Mouse (Mus musculus) liver, embryonic 14.5 days (tissue): ENCODE measurements around the gene Lima1.

Source experiments
- CTCF ChIP-seq: IDR thresholded peaks from 2 replicates; pipeline ENCODE4 v1.5.1; 2016; ENCODE audit warnings: antibody characterized with exemption, low read depth, control low read depth
- EP300 ChIP-seq: IDR thresholded peaks from 2 replicates; pipeline ENCODE4 v1.6.1; 2016; ENCODE audit warnings: antibody characterized with exemption, low read depth

DNA sequence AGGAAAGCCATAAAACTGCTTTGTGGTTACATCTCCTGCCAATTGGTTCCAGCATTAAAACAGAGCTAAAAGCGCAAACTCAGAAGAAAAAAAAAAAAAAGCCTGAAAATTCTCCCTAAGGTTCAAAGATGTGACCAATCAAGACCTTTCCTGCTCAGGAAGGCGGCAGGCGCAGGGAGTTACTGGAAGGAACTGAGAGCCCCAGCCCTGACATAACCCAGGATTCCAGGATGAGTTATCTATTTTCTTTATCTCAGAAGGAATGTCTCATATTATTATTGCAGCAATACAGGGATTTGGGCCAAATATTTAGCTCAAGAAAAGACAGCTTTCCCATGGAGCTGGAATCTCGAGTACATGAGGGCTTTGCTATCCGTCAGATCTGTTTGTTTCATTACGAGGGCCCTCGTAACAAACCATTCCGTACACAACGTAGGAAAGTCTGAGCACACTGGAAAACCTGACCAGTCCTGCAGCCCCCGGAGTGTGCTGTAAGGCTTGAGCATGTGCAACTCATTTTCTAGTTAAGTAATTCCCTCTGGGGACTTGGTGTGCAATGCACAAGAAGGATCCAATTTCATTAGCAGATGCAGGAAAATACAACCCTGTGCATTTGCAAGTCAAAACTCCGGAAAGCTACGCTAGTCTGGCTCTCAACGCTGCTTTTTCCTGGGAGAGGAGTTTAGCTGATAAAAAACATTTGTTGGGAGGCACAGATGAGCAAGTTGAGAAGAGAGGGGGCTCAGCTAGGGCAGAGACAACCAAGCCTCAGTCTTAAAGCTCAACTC is 56.7 kb downstream of the Lima1 start:
- TF ChIP-seq CTCF (no peak), EP300 (no peak)
